Mouse (Mus musculus) forebrain, embryonic 14.5 days (tissue): ENCODE data around the gene Mbnl1. TPM values are rescaled to one million over a fixed set of nuclear protein-coding genes. Genes with fewer than 3 reads are reported as not detected.

Experiments used
- ATAC-seq: fragments of 200-750 bp; cut with Nextera tagmentation; 2 replicates; pipeline ENCODE4 v1.8.0; 2017; ENCODE audit warnings: mild to moderate bottlenecking, moderate library complexity
- DNase-seq: peaks from one replicate; pipeline ENCODE4 v3.0.0-alpha.2; 2015; ENCODE audit warnings: low spot score
- H3K27ac ChIP-seq: fragments of 300-500 bp; sonication (generic); 2 replicates; pipeline ENCODE4 v1.5.1; 2014; ENCODE audit warnings: low read depth, mild to moderate bottlenecking, control low read depth, low read length, moderate library complexity
- H3K27me3 ChIP-seq: fragments of 300-500 bp; sonication (generic); replicated peaks from 2 replicates; pipeline ENCODE4 v1.6.1; 2014; ENCODE audit warnings: low read length, control low read depth, mixed read lengths; ENCODE audit not compliant: control insufficient read depth, insufficient read depth
- H3K36me3 ChIP-seq: fragments of 300-500 bp; sonication (generic); 2 replicates; pipeline ENCODE4 v1.6.1; 2014; ENCODE audit warnings: low read length, control low read depth; ENCODE audit not compliant: control insufficient read depth, insufficient read depth
- H3K4me1 ChIP-seq: fragments of 300-500 bp; sonication (generic); 2 replicates; pipeline ENCODE4 v1.6.1; 2014; ENCODE audit warnings: antibody characterized with exemption, low read length, control low read depth; ENCODE audit not compliant: control insufficient read depth, insufficient read depth
- H3K4me2 ChIP-seq: fragments of 300-500 bp; sonication (generic); 2 replicates; pipeline ENCODE4 v1.6.1; 2014; ENCODE audit warnings: mild to moderate bottlenecking, control low read depth, low read length
- H3K4me3 ChIP-seq: fragments of 300-500 bp; sonication (generic); 2 replicates; pipeline ENCODE4 v1.5.1; 2014; ENCODE audit warnings: low read depth, low read length, control low read depth
- H3K9ac ChIP-seq: fragments of 300-500 bp; sonication (generic); 2 replicates; pipeline ENCODE4 v1.6.1; 2014; ENCODE audit warnings: mild to moderate bottlenecking, low read length, control low read depth, moderate library complexity
- H3K9me3 ChIP-seq: fragments of 300-500 bp; sonication (generic); replicated peaks from 2 replicates; pipeline ENCODE4 v1.6.1; 2016; ENCODE audit warnings: low read length, control low read depth, mixed read lengths; ENCODE audit not compliant: control insufficient read depth
- WGBS: fragments of 180-500 bp; shearing (Covaris S2); extraction: QIAGEN DNeasy Blood & Tissue Kit; methylation state at CpG from one replicate; pipeline ENCODE4 v1.1.7; 2014; 5-methylcytosine and 5-hydroxymethylcytosine counted together
- polyA plus RNA-seq: library from polyadenylated mRNA; unstranded; fragments of >200 nt; fragmentation: Nextera tagmentation; extraction: Ambion mirVana; gene quantifications from 2 replicates; pipeline ENCODE4 v1.2.1, GENCODE M21; 2014

The Mbnl1 gene
- polyA plus RNA-seq, 1 experiment from 2014 or later = 43.9 TPM

DNA sequence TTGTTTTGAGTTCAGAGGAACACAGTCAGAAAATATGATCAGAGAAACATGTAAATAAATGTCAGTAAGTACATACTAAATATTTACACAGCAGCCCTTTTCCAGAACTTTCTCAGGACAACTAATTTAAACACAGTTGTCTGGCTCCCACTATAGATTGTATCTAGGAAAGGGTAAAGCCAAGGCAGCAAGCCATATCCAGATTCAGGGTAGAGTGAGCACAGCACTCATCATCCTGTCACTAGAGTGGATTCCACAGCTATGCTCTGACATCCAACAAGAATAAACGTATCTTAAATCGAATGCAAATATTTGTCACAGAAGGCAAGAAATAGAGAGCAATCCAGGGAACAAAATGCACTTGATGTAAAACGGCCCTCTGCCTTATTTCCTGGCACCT, 165.9 kb downstream of the Mbnl1 start:
- H3K4me3 ChIP-seq = no peak overlapping the region
- DNase-seq (no peak), ATAC-seq (no peak)
- no peak overlapping the region for H3K27ac ChIP-seq
- no peaks in the 10 kb centered on the region for H3K9me3 ChIP-seq
- no peak overlapping the region for H3K4me2 ChIP-seq
- 85% methylated on average over 3 of the region's 3 CpGs for WGBS
- no peaks in the 10 kb centered on the region for H3K4me1 ChIP-seq
- no peaks in the 10 kb centered on the region for H3K27me3 ChIP-seq
- H3K36me3 ChIP-seq = no peaks in the 10 kb centered on the region
- no peak overlapping the region for H3K9ac ChIP-seq

DNA sequence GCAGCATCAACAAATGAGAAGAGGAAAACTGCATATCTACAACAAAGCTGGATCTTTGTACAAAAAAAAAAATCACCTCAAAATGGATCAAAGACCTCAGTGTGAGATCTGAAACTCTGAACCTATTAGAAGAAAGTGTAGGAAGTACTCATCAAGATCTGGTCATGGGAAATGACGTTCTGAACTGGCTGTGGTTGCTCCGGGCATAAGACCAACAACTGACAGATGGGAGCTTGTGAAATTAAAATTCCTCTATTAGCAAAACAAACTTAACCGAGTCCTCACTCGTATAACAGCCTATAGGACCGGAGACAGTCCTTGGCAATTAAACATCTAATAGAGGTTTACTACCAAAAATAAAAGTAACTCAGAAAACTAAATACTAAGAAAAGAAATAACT, 166.5 kb downstream of the Mbnl1 start:
- Histone ChIP-seq H3K9me3 (no peaks in the 10 kb centered on the region), H3K4me3 (no peak overlapping the region), H3K27ac (no peak overlapping the region), H3K36me3 (no peaks in the 10 kb centered on the region), H3K9ac (no peak overlapping the region), H3K4me2 (no peak overlapping the region), H3K27me3 (no peaks in the 10 kb centered on the region), H3K4me1 (no peaks in the 10 kb centered on the region)
- no peak for ATAC-seq
- 76% methylated on average over 5 of the region's 5 CpGs for WGBS
- DNase-seq = no peak

DNA sequence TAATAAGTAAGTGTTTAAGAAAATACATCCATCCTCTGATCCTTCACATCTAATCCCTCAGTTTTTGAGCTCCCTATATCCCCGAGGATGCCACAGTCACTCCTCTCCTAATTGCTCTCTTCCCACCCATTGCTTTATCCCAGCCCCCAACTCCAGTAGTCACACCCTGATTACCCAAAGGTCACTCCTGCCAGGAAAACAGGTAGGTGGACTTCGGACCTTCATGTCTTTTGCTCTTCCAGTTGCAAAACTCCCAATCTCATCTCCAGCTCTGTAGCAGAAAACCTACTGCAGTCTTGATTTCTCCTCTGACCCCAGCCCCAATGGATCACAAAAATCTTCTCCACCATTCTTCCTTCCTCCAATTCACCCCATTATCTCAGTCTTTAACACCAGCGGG, 169.6 kb downstream of the Mbnl1 start:
- DNase-seq (no peak), ATAC-seq (no peak)
- H3K9me3 ChIP-seq = no peaks in the 10 kb centered on the region
- H3K4me3 ChIP-seq = no peak overlapping the region
- no peak overlapping the region for H3K9ac ChIP-seq
- no peak overlapping the region for H3K4me2 ChIP-seq
- no peaks in the 10 kb centered on the region for H3K36me3 ChIP-seq
- no peaks in the 10 kb centered on the region for H3K4me1 ChIP-seq
- H3K27ac ChIP-seq = no peak overlapping the region
- H3K27me3 ChIP-seq = no peaks in the 10 kb centered on the region
- 84% methylated on average over 3 of the region's 3 CpGs for WGBS

DNA sequence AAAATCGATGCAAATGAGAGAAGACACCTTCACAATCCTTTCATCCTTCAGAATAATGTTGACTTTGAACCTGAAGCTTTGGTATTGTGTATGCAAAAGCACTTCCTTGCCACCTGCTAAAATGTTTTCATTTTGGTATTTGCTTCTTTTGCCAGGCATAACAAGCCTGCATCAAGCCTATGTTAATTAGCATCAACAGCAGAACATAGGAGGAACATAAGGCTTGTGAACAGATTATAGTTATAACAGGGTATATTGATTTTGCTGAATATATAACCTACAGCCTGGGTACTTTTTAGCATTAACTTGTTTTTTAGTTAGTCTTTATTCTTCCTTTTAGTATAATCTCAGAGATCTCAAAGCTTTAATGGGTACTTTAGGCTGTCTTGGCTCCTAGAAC, 172.9 kb downstream of the Mbnl1 start:
- H3K9ac ChIP-seq = no peak overlapping the region
- H3K27me3 ChIP-seq = no peaks in the 10 kb centered on the region
- DNase-seq (peak; percentile 13), ATAC-seq (no peak)
- no peaks in the 10 kb centered on the region for H3K4me1 ChIP-seq
- H3K4me3 ChIP-seq = no peak overlapping the region
- 80% methylated on average over 1 of the region's 1 CpGs for WGBS
- no peak overlapping the region for H3K4me2 ChIP-seq
- H3K9me3 ChIP-seq = no peaks in the 10 kb centered on the region
- no peak overlapping the region for H3K27ac ChIP-seq
- no peaks in the 10 kb centered on the region for H3K36me3 ChIP-seq

DNA sequence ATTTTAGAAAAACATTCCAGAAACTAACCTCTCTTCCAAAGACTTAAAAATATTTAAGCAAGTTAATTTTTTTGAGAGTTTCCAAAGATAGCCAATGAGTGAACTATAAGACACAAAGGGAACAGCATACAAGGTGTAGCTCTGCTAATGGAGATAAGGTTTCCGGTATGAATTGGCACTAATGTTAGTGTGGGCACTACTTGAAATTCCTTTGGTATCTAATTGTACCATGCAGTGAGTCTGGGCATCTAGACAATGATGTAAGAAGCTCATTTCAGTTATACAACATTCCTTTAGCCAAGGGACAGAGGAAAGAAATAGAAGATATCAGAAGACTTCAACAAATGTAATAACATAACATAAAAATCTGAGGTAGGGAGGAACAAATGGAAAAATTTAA, 175.7 kb downstream of the Mbnl1 start:
- H3K27me3 ChIP-seq = no peaks in the 10 kb centered on the region
- WGBS = 98% methylated on average over 1 of the region's 1 CpGs

DNA sequence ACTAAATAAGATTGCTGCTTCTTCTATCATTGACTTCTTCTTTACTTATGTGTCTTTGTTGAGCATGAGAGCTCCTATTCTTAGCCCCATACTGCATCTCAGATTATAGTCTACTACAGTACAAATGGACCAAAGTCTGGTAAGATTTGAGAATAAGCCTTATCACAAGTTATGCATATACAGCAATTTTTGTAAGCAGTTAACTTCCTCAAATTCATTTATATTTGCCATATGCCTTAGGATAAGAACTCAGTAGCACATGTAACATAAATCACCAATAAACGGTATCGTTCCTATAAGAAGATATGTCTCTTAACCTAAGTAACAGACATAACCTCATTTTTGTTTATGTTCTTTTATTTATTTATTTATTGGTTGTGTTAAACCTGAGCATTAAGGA, 188.1 kb downstream of the Mbnl1 start:
- Histone ChIP-seq H3K4me1 (no peaks in the 10 kb centered on the region), H3K36me3 (no peaks in the 10 kb centered on the region), H3K4me2 (no peak overlapping the region), H3K4me3 (no peak overlapping the region), H3K9ac (no peak overlapping the region), H3K9me3 (no peaks in the 10 kb centered on the region), H3K27me3 (no peaks in the 10 kb centered on the region), H3K27ac (no peak overlapping the region)
- ATAC-seq (no peak), DNase-seq (no peak)
- WGBS = 98% methylated on average over 2 of the region's 2 CpGs

More for the DNA sequence above, 175.7 kb downstream of the Mbnl1 start:
- H3K4me2 ChIP-seq = no peak overlapping the region
- no peaks in the 10 kb centered on the region for H3K9me3 ChIP-seq
- no peak for DNase-seq
- no peak for ATAC-seq
- no peaks in the 10 kb centered on the region for H3K4me1 ChIP-seq
- H3K27ac ChIP-seq = no peak overlapping the region
- no peak overlapping the region for H3K9ac ChIP-seq
- no peaks in the 10 kb centered on the region for H3K36me3 ChIP-seq
- H3K4me3 ChIP-seq = no peak overlapping the region
